Mouse (Mus musculus) adipocyte (in vitro differentiated cells): ENCODE results near the gene Spns1.

Experiments used
- DNase-seq: peaks from one replicate; pipeline ENCODE4 v3.0.0-alpha.2; 2016; ENCODE audit warnings: low spot score

Spns1 gene

DNA sequence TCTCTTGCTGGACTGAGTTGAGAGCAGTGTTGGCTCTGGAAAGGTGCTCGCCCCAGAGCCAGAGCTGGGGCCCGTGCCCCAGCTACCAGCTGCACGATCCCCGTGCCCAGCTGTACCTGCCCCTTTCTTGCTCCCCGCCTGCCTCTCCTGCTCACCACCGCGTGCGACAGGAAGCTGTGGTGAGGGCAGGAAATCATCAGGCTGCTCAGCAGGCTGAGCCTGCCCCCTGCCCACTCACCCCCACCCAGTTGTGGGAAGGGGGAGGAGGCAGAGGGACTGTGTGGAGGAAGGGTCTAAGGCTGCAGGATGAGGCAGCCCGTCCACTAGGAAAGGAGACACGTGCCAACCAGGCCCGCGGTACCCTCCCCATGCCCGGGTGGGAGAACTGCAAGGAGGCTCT, 7.9 kb downstream of the Spns1 start, which contains the start of gene Lat:
Gene Lat (minus strand): TSS at position 178 of the 400 bp plus-strand sequence.
- no peak for DNase-seq

DNA sequence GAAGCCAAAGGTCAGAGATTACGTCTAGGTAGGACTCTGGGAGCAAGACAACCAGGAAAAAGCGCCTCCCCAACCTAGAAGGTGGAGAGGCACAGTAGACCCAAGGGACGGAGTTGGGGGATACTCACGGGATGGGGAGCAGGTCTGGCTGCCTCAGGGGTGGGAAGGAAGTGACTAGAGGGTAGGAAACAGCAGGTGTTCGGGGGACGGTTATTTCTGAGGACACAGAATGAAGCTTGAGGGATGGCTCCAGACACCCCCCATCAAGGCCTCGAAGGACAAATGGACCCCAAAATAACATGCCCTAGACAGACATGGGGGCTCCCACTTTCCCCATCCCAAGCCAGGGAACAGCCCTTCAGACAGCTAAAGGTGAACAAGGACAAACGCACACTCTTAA, 8.9 kb downstream of the Spns1 start:
- DNase-seq: no peak

- DNase-seq: no peak
Observed at GRCm38 (mm10) chr7:126367636-126368035, 9.6 kb downstream of the Spns1 start.

- DNase-seq: no peak
Observed at GRCm38 (mm10) chr7:126363038-126363437, 14.2 kb downstream of the Spns1 start.

- no peak for DNase-seq
Observed at GRCm38 (mm10) chr7:126359049-126359448, 18.2 kb downstream of the Spns1 start.

- DNase-seq: no peak
Observed at GRCm38 (mm10) chr7:126358413-126358812, 18.8 kb downstream of the Spns1 start.

DNA sequence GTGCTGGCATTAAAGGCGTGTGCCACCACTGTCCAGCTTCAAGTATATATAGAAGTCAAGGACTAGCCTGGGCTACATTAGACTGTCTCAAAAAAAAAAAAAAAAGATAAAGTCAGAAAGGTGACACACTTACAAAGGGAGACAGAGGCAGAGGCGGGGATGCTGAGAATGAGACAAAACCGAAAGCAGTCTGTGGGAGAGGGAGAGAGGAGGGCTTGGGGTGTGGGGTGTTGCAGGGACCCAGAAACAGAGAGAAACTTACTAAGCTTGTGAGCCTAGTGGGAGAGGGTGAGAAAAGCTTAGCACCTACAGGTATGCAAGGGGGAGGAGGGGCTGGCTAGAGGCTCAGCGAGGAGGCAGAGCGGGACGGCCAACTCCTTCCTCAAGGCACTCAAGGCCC, 19.4 kb downstream of the Spns1 start:
- no peak for DNase-seq

DNA sequence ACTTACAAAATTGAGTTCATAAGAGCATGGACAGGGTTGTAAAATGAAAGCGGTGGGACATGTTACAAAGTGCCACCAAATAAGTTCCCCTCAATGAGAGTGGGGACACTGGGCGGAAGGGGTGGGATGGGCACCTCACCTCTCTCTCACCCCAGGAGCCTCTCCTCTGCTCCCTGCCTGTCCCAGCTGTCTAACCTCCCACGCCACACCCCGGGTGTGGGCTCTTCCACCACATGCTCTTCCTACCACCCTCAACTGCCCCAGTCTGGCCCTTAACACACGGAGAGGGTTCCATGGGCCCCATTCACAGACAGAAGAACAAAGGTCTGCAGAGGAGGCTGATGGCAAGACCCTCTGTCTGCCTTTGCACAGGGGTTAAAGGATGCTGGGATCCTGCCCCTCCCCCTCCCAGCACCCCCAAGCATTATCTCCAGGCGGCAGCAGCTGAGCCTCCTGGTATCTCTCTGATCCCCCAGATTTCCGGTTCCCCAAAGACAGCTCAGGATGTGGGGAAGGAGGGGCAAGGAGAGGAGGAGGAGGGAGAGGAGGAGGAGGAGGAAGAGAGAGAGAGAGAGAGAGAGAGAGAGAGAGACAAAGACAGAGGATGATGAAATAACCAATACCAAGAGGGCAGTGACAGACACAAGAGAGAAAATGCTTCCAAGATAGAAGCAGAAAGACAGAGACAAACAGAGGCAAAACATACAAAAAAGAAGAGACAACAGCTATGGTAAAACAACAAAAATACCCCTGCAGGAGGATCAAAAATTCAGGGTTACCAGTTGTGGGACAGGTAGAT, 20.3 kb downstream of the Spns1 start:
- DNase-seq: no peak

DNA sequence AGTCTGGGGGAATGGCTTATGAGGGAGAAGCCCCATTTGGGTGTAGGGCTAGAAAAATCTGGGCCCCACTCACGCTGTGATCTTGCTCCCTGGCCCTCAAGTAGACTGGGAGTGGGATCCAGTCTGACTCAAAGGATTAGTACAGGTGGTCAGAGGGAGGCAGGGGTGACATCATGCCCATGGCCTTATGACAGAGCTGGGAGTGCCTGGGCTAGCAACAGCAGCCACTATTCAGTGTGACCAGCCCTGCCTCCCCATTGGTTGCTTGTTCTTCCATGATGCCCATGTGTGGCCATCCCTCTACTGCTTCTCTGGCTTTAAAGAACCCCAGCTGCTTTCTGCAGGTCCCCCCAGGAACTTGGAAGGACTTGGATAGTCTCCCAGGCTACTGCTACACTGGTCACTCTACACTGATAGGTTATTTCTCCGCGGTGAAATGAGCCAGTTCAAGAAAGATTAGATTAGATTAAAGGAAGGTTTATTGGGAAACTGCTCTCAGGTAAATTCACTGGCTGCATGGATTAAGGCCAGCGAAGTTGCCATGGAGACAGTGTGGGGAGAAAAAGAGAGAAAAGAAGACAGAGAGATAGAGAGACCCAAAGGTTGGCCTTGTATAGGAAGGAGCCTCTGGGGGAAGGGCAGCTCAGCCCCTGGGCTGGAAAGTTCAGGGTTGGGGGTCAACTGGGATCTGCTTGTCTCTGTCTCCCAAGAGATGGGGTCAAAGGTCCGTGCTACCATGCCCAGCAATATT, 21.2 kb downstream of the Spns1 start:
- no peak for DNase-seq

DNA sequence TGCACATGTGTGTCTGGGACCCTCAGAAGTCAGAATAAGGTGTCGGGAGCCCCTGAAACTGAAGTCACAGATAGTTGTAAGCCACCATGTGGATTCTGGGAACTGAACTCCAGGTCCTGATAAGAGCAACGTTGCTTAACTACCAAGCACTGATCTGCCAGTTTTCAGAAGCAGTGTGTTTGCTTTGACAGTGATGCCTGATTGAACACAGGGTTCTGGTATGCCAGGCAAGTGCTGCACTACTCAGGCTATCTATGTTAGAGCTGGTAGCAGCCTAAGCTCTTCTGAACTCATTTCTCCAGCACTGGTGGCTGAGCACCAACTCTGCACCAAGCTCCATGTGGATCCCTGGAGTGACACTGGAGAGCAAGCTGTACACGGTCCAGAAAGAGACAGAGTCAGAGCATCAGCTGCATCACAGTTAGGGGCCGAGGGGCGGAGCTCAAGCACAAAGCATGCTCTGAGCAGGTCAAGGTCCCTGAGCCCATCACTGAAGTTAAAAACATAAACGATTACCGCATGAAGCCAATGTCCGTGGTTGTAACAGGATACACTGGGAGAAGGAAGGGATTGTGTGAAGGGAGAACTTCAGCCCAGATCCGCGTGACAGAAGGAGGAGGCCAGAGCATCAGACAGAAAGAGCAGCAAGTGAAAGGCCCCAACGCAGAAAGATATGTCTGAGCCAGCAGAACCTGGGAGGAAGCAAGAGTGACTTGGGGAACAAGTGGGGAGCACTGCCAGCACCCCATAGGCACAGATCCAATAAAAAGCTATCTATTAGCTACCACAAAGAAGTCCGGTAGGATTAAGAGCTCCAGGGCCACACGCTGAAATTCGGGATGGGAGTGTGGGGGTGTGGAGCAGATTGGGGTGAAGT, 22.3 kb downstream of the Spns1 start:
- no peak for DNase-seq

GRCm38 (mm10) chr7:126353994-126354365, 23.3 kb downstream of the Spns1 start:
- DNase-seq: no peak

- no peak for DNase-seq
Observed at GRCm38 (mm10) chr7:126353251-126353993, 23.8 kb downstream of the Spns1 start.

GRCm38 (mm10) chr7:126351419-126351951, 25.8 kb downstream of the Spns1 start:
- DNase-seq: no peak

DNA sequence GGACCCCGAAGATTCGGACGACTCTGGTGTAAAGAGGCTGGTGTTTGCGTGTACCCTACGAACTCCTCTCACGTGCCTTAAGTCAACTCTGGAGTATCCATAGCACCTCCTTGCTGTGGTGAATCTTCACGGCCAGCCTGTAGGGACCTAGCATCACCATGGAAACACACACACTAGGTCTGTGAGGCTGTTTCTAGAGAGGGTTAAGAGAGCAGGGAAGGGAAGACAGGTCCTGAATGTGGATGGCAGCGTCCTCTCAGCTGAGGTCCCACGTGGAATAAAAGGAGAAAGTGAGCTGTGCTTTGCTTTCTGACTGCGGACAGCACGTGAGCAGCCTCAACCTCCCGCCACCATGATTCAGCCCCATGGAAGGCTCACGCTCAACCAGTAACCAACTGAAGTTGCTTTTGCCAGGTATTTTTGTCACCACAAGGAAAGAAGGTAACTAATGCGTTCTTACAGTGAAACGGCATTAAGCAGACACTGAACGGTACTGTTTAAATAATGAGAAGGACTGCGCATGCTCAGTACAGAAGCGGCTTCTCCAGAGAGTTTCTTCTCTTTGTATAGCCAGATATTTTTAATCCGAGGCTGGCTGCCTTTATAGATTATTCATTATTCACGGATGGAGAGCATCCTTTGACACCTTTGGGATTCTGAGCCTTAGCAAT, 26.4 kb downstream of the Spns1 start:
- no peak for DNase-seq

GRCm38 (mm10) chr7:126348293-126348692, 29.0 kb downstream of the Spns1 start:
- DNase-seq: no peak

GRCm38 (mm10) chr7:126347098-126347497, 30.2 kb downstream of the Spns1 start:
- no peak for DNase-seq

- no peak for DNase-seq
Observed at GRCm38 (mm10) chr7:126345969-126346368, 31.3 kb downstream of the Spns1 start.

DNA sequence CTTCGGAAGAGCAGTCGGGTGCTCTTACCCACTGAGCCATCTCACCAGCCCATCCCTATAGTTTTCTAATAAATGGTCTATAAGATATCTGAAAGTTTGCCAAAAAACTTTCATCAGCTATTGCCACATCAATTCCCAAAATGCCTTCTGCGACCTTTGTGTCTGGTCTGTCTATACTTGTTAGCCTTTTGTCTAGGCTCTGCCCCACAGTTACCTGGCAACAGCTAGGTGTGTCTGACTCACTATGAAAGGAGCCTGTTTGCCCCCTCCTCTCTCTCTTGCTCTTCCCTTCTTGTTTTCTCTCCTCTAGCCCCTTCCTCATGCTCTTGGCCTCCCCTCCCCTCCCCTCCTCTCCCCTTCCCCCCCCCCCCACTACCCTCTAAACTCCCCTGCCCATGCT, 31.7 kb downstream of the Spns1 start:
- DNase-seq: no peak

DNA sequence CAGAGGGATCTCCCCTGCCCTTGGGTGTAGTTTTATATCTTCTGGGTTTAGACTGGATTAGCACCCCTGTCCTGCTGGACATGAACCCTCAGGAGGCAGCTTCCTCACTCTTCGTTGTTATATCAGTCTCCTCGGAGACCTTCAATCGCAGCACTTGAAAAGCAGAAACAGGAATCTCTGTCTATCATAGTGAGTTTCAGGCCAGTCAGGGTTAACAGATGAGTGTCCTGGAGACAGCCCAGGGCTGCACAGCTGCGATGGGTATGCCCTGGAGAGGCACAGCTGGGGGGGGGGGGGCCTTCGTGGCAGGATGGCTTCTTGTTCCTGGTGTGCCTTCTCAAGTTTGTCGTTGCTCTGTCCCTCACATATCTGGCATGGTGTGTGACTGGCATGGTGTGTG, 36.4 kb downstream of the Spns1 start:
- DNase-seq: no peak

DNA sequence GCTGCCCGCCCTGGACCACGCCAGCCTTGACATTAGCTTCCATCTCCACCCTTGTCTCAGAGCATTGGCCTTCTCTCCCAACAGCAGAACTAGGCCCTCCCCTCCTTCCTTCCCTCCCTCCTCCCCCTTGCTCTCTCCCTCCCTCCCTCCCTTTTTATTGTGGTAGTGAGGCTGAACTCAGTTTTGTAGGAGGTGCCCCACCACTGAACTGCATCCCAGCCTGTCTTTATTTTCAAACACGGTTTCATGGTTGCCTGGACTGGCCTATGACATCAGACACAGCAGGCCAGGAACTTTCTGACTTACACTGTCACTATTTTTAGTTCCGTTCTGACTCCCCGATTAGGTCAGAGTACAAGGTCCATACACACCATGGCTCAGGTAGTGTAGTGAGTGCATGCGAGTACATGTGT, 37.0 kb downstream of the Spns1 start:
- DNase-seq: no peak

DNA sequence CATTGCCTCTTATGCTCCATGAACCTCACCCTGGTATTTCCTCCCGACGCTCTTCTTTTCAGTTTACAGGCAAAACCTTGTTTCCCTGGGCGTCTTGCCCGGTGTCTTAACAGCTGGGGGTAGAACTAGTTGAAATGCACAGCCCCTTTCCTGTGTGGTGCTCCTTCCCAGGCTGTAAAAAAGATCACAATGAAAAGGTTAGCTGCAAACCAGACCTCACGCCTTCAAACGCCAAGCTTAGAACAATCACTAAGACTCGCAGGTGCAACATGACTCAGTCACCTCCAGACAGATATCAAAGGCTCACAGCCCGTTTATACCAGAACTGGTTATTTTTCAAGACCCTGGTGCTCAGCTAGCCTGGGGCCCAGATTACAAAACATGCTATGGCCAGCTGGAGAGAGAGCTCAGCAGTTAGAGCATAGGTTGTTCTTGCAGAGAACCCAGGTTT, 37.7 kb downstream of the Spns1 start:
- no peak for DNase-seq
